Mouse (Mus musculus) thymus, postnatal 25 days (tissue): ENCODE data around the gene Tbce.
A peak's percentile ranks its signal among the peaks of the same experiment; 100 is the strongest.
"Not testable (repeated sequence)": the region's sequence is repeated elsewhere in the genome, so short reads cannot be mapped to it uniquely, and the experiment has no call there.

ENCODE experiments used
- DNase-seq: peaks from one replicate; pipeline ENCODE4 v3.0.0; 2022

Gene Tbce

DNA sequence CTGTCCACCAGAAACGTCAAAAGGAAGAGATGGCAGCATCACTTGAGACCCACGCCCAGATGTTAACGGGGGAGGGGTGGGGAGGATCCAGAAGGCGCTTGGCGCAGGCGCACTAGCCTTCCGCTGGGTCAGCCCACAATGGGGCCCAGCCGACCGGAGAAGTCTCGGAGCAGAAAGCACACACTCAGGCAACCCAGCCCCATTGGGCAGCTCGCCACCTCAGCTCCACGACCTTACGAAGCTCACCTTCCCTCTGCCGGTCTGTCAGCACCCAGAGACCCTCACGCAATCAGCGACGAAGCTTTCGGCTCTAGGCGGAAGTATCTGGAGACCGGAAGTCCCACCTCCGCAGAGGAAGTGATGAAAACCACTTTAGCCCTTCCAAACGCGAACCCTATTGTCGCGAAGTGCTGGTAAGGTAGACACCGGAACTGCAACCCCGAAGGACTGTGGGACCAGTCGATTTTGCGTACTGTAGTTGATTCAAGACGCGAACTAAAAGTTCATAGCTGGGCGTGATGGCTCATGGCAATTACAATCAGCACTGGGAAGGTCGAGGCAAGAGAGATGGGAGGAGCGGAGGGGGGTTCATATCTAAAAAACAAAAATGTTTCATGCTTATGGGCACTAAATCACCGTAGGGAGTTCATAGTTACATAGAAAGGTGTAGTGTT lies at the start of gene Tbce:
Tbce (minus strand) TSS at position 347 of the 674 bp plus-strand sequence.
- DNase-seq = peak; percentile 92

GRCm38 (mm10) chr13:14088669-14089068 lies 49.2 kb upstream of the Tbce start:
- DNase-seq = no peak

GRCm38 (mm10) chr13:14075326-14075725 lies 35.9 kb upstream of the Tbce start:
- DNase-seq = no peak

- DNase-seq = no peak
Measured at GRCm38 (mm10) chr13:14074371-14074770, 34.9 kb upstream of the Tbce start.

- DNase-seq = no peak
Measured at GRCm38 (mm10) chr13:14069291-14069690, 29.9 kb upstream of the Tbce start.

- DNase-seq = no peak
Measured at GRCm38 (mm10) chr13:14068035-14068434, 28.6 kb upstream of the Tbce start.

GRCm38 (mm10) chr13:14065701-14066100 lies 26.3 kb upstream of the Tbce start:
- DNase-seq = no peak

DNA sequence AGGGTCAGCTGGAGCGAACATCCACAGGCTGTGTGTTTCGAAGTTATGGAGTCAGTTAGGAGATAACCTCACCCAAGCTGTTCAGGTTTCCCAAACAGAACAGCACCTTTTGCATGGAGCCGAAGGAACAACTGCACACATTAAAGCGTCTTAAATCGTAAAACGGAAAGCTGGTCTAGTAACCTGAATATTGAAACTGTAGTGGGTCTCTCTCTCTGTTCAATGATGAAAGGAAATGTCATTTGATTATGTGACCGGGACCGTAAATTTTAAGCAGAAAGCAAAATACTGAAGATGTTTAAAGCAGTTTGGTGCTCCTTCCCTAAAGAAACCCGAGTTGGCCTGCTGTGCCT lies 25.6 kb upstream of the Tbce start:
- DNase-seq = no peak

GRCm38 (mm10) chr13:14064341-14065027 lies 25.0 kb upstream of the Tbce start:
- peak; percentile 68 for DNase-seq

DNA sequence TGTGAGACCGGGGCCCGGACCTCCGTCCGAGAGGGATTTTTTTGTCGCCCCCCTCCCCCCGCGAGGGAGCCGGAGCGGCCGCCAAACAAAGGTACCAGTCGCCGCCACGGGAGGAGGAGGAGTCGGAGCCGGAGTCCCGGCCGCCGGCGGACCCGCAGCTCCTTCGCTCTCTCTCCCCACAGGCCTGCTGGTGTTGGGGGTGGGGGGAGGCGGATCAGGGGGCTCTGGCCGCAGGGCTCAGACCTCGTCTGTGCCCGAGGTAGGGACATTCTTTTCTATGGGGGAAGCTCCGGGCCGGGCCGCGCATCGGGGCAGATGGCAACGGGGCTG lies 24.5 kb upstream of the Tbce start:
- no peak for DNase-seq

- DNase-seq = peak; percentile 94
Measured at GRCm38 (mm10) chr13:14063013-14063941, 23.8 kb upstream of the Tbce start, which contains the start of the genes Arid4b and Ggps1. Gene Arid4b, plus strand, starts transcription at chr13:14063232. Gene Ggps1, minus strand, starts transcription at chr13:14063488.

DNA sequence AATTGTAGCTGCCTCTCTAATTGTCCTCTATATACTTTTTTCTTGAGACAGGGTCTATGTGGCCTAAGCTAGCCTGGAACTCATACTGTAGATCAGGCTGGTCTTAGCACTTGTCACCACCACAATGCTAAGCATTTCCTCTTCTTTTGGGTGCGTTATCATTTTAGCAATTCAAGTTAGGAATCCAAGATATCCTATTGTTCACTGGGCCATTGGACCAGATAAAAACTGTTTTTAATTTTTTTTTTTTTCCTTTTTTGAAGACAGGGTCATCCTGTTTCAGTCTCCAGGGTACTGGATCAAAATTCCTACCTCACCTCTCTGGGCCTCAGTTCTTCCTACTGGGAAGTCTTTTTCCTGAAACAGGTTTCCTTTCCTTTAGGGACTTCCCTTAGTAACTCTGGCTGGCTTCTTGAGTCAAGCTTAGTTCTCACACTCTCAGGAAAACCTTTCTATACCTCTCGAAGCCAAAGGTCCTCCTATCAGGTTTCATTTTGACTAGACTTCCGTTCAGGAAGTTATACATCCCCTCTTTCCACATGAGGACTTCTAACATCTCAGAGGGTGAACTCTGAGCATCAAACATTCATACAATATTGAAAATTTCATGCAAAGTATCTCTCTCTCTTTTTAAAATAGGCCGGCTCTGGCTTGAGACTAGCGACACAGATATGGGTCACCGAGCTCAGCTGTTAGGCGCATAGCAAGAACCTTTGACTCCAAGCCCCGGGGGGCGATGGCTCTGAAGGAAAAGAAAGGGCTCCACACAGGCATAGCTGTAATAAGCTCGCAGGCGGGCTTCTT lies 23.0 kb upstream of the Tbce start:
- no peak for DNase-seq

DNA sequence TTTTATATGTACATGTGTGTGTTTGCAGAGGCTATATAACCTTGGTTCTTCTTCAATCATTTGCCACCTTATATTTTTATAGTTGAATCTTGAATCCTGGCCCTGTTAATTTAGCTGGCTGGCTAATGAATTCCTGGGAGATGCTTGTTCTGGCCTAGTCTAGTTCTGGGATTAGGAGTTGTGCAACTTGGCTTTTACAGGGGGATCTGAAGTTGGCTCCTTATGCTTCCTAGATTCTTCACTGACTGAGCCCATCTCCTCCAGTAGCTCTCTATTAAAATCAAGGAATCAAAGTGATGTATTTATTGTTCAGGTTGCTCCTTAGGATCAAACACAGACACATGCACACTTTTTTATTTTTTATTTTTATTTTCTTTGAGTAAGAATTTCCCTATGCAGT lies 20.1 kb upstream of the Tbce start:
- no peak for DNase-seq

GRCm38 (mm10) chr13:14056801-14057200 lies 17.4 kb upstream of the Tbce start:
- no peak for DNase-seq

DNA sequence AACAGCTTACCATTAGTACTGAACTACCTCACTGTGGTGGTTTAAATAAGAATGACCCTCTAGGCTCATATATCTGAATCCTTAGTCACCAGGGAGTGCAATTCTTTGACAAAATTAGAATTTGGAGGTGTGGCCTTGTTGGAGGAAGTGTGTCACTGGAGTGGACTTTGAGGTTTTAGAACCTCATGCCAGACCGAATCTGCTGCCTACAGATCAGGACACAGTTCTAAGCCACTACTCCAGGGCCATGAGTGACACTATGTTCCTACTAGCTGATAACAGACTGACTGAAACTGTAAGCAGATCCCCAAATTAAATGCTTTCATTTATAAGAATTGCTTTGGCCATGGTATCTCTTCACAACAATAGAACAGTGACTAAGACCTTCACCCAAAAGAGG lies 10.4 kb upstream of the Tbce start:
- no peak for DNase-seq

GRCm38 (mm10) chr13:14044521-14044920 lies 5.1 kb upstream of the Tbce start:
- no peak for DNase-seq

DNA sequence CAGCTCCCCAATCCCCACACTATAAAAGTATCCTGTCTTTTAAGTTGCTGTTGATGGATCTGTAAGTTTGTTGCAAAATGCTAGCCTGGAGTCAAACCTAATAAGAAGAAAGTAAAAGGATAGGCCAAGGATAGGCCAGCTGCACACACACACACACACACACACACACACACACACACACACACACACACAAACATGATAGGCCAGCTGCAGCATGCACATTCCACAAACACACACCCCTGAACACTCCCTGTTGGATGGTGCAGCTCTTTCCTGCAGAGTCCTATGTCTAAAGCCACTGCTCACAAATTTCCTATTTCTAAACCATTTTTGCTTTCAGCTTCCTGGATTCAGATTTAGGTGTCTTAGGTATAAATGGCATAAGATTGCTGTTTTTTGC lies 4.4 kb upstream of the Tbce start:
- no peak for DNase-seq

DNA sequence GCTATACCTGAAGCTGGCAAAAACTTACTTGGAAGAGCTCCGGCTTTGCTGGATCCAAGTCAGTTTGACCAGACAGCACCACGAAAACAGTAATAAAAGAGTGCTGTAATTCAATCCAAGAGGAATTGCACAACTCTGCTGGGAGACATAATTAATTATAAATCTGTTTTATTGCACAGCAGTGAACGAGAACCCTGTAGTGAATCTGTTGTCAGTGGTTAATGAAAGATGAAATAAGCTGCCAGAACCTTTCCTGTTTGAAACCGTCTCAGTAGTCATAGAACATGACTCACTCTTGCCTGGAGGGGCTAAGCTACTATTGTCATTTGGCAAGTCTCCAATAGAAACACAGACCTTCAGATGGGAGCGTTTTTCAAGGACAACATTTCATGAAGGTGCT lies 748 bp upstream of the Tbce start:
- no peak for DNase-seq

- DNase-seq = no peak
Measured at GRCm38 (mm10) chr13:14038911-14039291, 537 bp downstream of the Tbce start.

- no peak for DNase-seq
Measured at GRCm38 (mm10) chr13:14035875-14036630, 3.4 kb downstream of the Tbce start.

DNA sequence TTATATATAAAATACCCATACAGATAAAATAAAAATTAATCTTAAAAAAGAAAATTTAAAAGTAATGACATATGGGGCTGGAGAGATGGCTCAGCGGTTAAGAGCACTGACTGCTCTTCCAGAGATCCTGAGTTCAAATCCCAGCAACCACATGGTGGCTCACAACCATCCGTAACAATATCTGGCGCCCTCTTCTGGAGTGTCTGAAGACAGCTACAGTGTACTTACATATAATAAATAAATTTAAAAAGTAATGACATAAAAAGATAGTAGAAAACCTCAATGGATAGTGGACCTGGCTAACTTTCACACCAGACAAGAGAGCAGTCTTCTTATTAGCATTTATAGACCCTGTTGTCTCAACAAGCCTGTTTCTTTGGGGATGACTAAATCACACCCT lies 4.1 kb downstream of the Tbce start:
- not testable (repeated sequence) for DNase-seq

- DNase-seq = no peak
Measured at GRCm38 (mm10) chr13:14034073-14034348, 5.4 kb downstream of the Tbce start.
